Mouse (Mus musculus) C2C12 (cell line): ENCODE data around the gene Ctsa.

Experiments used
- CEBPB ChIP-seq: IDR thresholded peaks from one replicate; pipeline ENCODE4 v1.6.1; 2011; ENCODE audit warnings: low read depth, mild to moderate bottlenecking, control low read depth, moderate library complexity
- CTCF ChIP-seq: IDR thresholded peaks from one replicate; pipeline ENCODE4 v1.5.1; 2011; ENCODE audit not compliant: control insufficient read depth, insufficient read depth, insufficient read length
- FOSL1 ChIP-seq: IDR thresholded peaks from one replicate; pipeline ENCODE4 v1.8.0; 2011; ENCODE audit warnings: mild to moderate bottlenecking, low read length; ENCODE audit not compliant: poor library complexity, insufficient read depth, severe bottlenecking
- MAX ChIP-seq: IDR thresholded peaks from one replicate; pipeline ENCODE4 v1.6.1; 2011; ENCODE audit warnings: mild to moderate bottlenecking, control low read depth
- MYOD1 ChIP-seq: IDR thresholded peaks from one replicate; pipeline ENCODE4 v1.6.1; 2011; ENCODE audit warnings: low read depth; ENCODE audit not compliant: control insufficient read depth, insufficient read length
- MYOG ChIP-seq: IDR thresholded peaks from one replicate; pipeline ENCODE4 v1.6.1; 2011; ENCODE audit not compliant: control insufficient read depth, insufficient read length; ENCODE audit errors: extremely low read depth
- USF1 ChIP-seq: IDR thresholded peaks from one replicate; pipeline ENCODE4 v1.6.1; 2011; ENCODE audit warnings: low read depth, mild to moderate bottlenecking, control low read depth, moderate library complexity

GRCm38 (mm10) chr2:164867566-164867965 lies 34.9 kb downstream of the Ctsa start:
- TF ChIP-seq CTCF (no peak), CEBPB (no peak), FOSL1 (no peak), USF1 (no peak), MAX (no peak), MYOG (no peak), MYOD1 (no peak)
